Mouse (Mus musculus): ENCODE measurements around the gene Apol11b.

Gene Apol11b

DNA sequence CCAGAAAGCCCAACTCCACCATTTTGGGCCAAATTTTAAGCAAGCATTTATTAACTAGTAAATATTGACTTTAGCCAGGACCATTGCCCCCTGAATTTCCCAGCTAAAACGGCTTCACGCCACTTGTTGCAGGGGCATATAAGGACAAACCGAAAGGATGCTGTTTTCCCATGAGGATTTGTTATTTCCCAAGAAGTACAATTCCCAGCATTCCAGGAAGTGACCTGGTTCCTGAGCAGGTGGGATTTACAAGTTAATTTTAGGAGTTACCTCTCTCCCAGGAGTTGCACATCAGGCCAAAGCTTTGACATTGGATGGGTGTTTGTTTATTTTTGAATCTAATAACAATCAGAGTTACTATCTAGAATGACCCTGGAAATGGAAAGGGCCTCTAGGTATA, 37.0 kb downstream of the Apol11b start:
- H3K9me3 ChIP-seq (ENCODE audit: low read length), result no peaks in the 10 kb centered on the region
- TF ChIP-seq POU5F1 (IDR thresholded peaks at IDR 0.05; ENCODE audit: borderline replicate concordance, low read length) (no peak), CTCF (conservative IDR thresholded peaks at IDR 0.05; ENCODE audit: low read length) (no peak), NANOG (IDR thresholded peaks at IDR 0.05; ENCODE audit: borderline replicate concordance, low read length) (no peak)
- no peaks in the 10 kb centered on the region for H3K36me3 ChIP-seq (ENCODE audit: insufficient read depth, low read length)
- H3K4me3 ChIP-seq (replicated peaks; ENCODE audit: low read length), result no peak overlapping the region
- no peaks in the 10 kb centered on the region for H3K27me3 ChIP-seq (ENCODE audit: insufficient read depth, low read length)
- H3K4me1 ChIP-seq (replicated peaks; ENCODE audit: low read depth, low read length), result no peaks in the 10 kb centered on the region

DNA sequence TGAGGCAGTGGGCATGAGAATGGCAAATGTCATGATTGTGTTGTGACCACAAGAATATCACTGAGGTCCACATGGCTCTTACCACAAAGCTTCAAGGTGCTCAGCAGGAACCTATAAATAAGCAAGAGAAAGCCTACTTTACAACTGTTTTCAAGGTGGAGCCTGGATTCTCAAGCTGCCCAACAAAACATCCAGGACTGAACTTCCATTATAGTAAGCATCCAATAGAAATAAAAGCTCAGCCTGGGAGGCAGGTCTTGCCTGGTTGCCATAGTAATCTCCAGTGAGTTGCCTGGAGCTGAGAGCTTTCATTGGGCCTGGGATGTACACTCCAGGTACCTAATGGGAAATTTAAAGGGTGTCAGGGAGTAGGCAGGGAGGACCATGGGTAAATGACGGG, 44.1 kb downstream of the Apol11b start, which contains the start of gene Gm36245:
Gene Gm36245 (plus strand): TSS at position 301 of the 400 bp plus-strand sequence.
- Histone ChIP-seq H3K4me1 (replicated peaks; ENCODE audit: low read depth, low read length) (no peaks in the 10 kb centered on the region), H3K27me3 (ENCODE audit: insufficient read depth, low read length) (no peaks in the 10 kb centered on the region), H3K9me3 (ENCODE audit: low read length) (no peaks in the 10 kb centered on the region), H3K4me3 (replicated peaks; ENCODE audit: low read length) (no peak within 1 kb of the TSS), H3K36me3 (ENCODE audit: insufficient read depth, low read length) (no peaks in the 10 kb centered on the region)
- TF ChIP-seq NANOG (IDR thresholded peaks at IDR 0.05; ENCODE audit: borderline replicate concordance, low read length) (no peak), CTCF (conservative IDR thresholded peaks at IDR 0.05; ENCODE audit: low read length) (no peak), POU5F1 (IDR thresholded peaks at IDR 0.05; ENCODE audit: borderline replicate concordance, low read length) (no peak)

DNA sequence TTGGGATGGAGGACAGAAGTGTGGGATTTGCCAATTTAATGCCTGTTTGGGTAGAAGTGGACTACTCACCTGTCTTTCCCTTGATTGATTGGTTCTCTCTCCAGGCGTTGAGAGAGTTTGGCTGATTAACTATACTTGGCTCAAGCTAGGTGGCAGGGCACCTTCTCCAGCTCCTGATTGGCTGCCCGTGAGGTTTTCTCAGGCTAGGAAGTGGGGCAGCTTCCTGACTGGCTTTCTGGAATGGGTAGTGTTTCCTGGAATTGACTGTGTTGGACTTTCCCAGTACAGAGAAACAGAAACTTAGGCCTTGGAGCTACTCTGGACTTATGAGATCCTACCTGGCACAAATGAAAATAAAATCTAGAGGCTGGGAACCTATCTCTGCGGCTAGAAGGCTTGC, 44.7 kb downstream of the Apol11b start:
- H3K27me3 ChIP-seq (ENCODE audit: insufficient read depth, low read length), result no peaks in the 10 kb centered on the region; the same call in 1 of the 2 replicates
- TF ChIP-seq CTCF (conservative IDR thresholded peaks at IDR 0.05; ENCODE audit: low read length) (no peak), NANOG (IDR thresholded peaks at IDR 0.05; ENCODE audit: borderline replicate concordance, low read length) (no peak), POU5F1 (IDR thresholded peaks at IDR 0.05; ENCODE audit: borderline replicate concordance, low read length) (no peak)
- H3K4me3 ChIP-seq (replicated peaks; ENCODE audit: low read length), result no peak overlapping the region
- no peaks in the 10 kb centered on the region for H3K9me3 ChIP-seq (ENCODE audit: low read length)
- H3K4me1 ChIP-seq (replicated peaks; ENCODE audit: low read depth, low read length), result no peaks in the 10 kb centered on the region
- no peaks in the 10 kb centered on the region for H3K36me3 ChIP-seq (ENCODE audit: insufficient read depth, low read length)

DNA sequence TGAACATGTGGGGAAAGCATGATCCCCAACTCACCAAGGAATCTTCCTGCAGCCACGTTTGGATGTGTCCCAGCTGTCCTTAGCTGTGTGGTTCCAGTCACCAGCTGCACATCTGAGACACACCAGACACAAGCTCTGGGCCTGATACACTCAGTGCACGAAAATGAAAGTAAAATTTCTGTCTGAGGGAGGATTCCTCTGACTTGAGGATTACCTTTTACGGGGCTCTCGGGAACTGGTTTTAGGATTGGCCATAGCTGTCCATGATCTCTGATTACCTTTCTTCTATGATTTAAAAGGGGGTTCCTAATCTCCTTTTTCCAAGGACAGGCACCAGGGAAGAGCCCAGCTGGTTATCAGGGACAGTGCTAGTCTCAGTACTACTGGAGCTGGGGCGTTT, 47.1 kb downstream of the Apol11b start, which contains the start of gene Apol10b:
Gene Apol10b (minus strand): TSS at position 165 of the 400 bp plus-strand sequence.
- Histone ChIP-seq H3K27me3 (ENCODE audit: insufficient read depth, low read length) (no peaks in the 10 kb centered on the region; the same call in 1 of the 2 replicates), H3K4me1 (replicated peaks; ENCODE audit: low read depth, low read length) (peaks cover 1% of the 10 kb centered on the region; the same call in 1 of the 2 replicates), H3K4me3 (replicated peaks; ENCODE audit: low read length) (no peak within 1 kb of the TSS), H3K36me3 (ENCODE audit: insufficient read depth, low read length) (no peaks in the 10 kb centered on the region), H3K9me3 (ENCODE audit: low read length) (no peaks in the 10 kb centered on the region)
- TF ChIP-seq NANOG (IDR thresholded peaks at IDR 0.05; ENCODE audit: borderline replicate concordance, low read length) (no peak), POU5F1 (IDR thresholded peaks at IDR 0.05; ENCODE audit: borderline replicate concordance, low read length) (no peak), CTCF (conservative IDR thresholded peaks at IDR 0.05; ENCODE audit: low read length) (no peak)

DNA sequence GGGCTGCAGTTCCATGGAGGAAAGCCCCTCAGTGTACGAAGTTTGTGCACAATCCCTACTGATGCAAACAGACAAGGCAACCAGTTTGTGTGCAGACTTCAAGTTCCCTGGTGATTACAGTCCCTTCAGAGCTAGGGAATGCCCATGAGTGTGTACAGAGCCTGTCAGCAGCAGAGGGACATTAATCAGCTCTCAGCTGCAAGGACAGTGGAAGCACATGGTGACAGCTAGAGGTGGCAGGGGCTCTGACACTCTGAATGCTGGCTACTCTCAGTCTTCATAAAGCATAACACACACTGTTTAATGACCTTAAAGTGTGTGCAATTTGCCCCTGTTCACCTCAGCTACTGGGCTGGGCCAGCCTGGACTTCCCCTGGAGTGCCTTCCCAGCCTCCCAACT, 49.5 kb downstream of the Apol11b start:
- no peak for TF ChIP-seq CTCF (conservative IDR thresholded peaks at IDR 0.05; ENCODE audit: low read length)
- TF ChIP-seq POU5F1 (IDR thresholded peaks at IDR 0.05; ENCODE audit: borderline replicate concordance, low read length), result no peak
- TF ChIP-seq NANOG (IDR thresholded peaks at IDR 0.05; ENCODE audit: borderline replicate concordance, low read length), result no peak
- Histone ChIP-seq H3K9me3 (ENCODE audit: low read length) (no peaks in the 10 kb centered on the region), H3K27me3 (ENCODE audit: insufficient read depth, low read length) (no peaks in the 10 kb centered on the region; the same call in 1 of the 2 replicates), H3K4me1 (replicated peaks; ENCODE audit: low read depth, low read length) (peaks cover 3% of the 10 kb centered on the region; the same call in 1 of the 2 replicates), H3K36me3 (ENCODE audit: insufficient read depth, low read length) (no peaks in the 10 kb centered on the region), H3K4me3 (replicated peaks; ENCODE audit: low read length) (no peak overlapping the region)

DNA sequence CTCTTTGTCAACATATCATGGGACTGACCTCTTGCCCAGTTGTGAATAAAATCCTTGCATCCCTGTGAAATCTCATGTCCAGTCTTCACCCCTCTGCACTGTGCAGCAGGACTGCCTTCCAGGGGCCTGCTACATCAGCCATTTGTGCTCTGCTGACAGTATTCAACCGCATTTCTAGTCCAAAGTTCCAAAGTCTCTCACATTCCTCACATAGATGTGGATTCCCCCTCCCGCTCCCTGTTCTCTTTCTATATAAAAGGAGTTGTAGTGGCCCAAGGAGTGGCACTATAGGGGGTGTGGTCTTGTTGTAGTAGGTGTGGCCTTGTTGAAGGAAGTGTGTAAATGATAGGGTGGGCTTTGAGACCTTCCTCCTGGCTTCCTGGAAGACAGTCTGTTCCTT, 52.2 kb downstream of the Apol11b start:
- no peak for TF ChIP-seq CTCF (conservative IDR thresholded peaks at IDR 0.05; ENCODE audit: low read length)
- no peak for TF ChIP-seq NANOG (IDR thresholded peaks at IDR 0.05; ENCODE audit: borderline replicate concordance, low read length)
- TF ChIP-seq POU5F1 (IDR thresholded peaks at IDR 0.05; ENCODE audit: borderline replicate concordance, low read length), result no peak

DNA sequence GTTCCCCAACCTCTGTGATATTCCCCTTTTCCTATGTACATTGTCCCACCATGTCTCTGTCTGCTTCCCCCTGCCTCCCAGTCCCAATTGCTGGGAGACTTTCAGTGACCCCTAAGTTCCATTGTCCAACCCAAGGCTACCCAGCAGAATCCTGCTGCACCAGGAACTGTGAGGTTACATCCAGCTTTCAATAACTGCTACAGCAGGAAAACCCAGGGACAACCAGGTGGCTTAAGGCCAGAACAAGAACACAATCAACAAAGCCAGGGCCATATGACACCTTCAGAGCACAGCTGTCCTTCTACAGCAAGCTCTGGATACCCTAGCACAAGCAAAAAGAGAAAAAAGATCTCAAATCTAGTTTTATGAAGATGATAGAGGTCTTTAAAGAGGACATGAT, 54.1 kb downstream of the Apol11b start:
- Histone ChIP-seq H3K4me3 (replicated peaks; ENCODE audit: low read length) (no peak overlapping the region), H3K9me3 (ENCODE audit: low read length) (no peaks in the 10 kb centered on the region), H3K27me3 (ENCODE audit: insufficient read depth, low read length) (peaks cover 3% of the 10 kb centered on the region; the same call in 1 of the 2 replicates), H3K4me1 (replicated peaks; ENCODE audit: low read depth, low read length) (peaks cover 3% of the 10 kb centered on the region; the same call in 1 of the 2 replicates), H3K36me3 (ENCODE audit: insufficient read depth, low read length) (no peaks in the 10 kb centered on the region)
- TF ChIP-seq NANOG (IDR thresholded peaks at IDR 0.05; ENCODE audit: borderline replicate concordance, low read length), result no peak
- TF ChIP-seq POU5F1 (IDR thresholded peaks at IDR 0.05; ENCODE audit: borderline replicate concordance, low read length), result no peak
- TF ChIP-seq CTCF (conservative IDR thresholded peaks at IDR 0.05; ENCODE audit: low read length), result no peak

More for the DNA sequence above, 52.2 kb downstream of the Apol11b start:
- no peaks in the 10 kb centered on the region for H3K36me3 ChIP-seq (ENCODE audit: insufficient read depth, low read length)
- H3K4me1 ChIP-seq (replicated peaks; ENCODE audit: low read depth, low read length), result peaks cover 3% of the 10 kb centered on the region; the same call in 1 of the 2 replicates
- H3K9me3 ChIP-seq (ENCODE audit: low read length), result no peaks in the 10 kb centered on the region
- H3K27me3 ChIP-seq (ENCODE audit: insufficient read depth, low read length), result no peaks in the 10 kb centered on the region; the same call in 1 of the 2 replicates
- H3K4me3 ChIP-seq (replicated peaks; ENCODE audit: low read length), result no peak overlapping the region

DNA sequence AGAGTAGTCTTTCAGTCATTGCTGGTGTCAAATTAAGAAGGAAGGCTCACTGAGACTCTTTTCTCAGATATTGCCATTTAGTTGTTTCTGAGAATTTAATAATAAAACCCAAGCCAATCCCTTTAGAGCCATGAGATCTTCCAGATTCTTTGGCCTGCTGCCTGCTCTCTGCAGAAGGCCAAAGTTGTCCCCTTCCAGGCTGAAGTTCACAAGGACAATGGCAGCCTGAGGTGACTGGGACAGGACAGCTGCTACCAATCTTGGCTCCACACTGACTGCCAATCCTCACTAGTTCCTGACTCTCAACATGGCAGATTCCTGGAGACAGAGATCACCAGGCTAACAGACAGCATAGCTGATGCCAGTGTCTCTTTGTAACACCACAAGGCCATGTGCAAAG, 56.1 kb downstream of the Apol11b start:
- no peak overlapping the region for H3K4me3 ChIP-seq (replicated peaks; ENCODE audit: low read length)

More for the DNA sequence above, 56.1 kb downstream of the Apol11b start:
- Histone ChIP-seq H3K4me1 (replicated peaks; ENCODE audit: low read depth, low read length) (peaks cover 3% of the 10 kb centered on the region; the same call in 1 of the 2 replicates), H3K36me3 (ENCODE audit: insufficient read depth, low read length) (no peaks in the 10 kb centered on the region), H3K9me3 (ENCODE audit: low read length) (peaks cover 7% of the 10 kb centered on the region; the same call in 1 of the 2 replicates), H3K27me3 (ENCODE audit: insufficient read depth, low read length) (0 out of 2 replicates have a peak, but pooled peaks cover 3% of the 10 kb centered on the region)
- TF ChIP-seq POU5F1 (IDR thresholded peaks at IDR 0.05; ENCODE audit: borderline replicate concordance, low read length), result no peak
- no peak for TF ChIP-seq NANOG (IDR thresholded peaks at IDR 0.05; ENCODE audit: borderline replicate concordance, low read length)
- no peak for TF ChIP-seq CTCF (conservative IDR thresholded peaks at IDR 0.05; ENCODE audit: low read length)

All from E14TG2a.4 (cell line).